Mouse (Mus musculus) stomach, embryonic 15.5 days (tissue): Measurements from ENCODE around the gene Auh. TPM values are rescaled to one million over a fixed set of nuclear protein-coding genes. Genes with fewer than 3 reads are reported as not detected.

Experiments
- ATAC-seq: fragments of 200-750 bp; cut with Nextera tagmentation; 2 replicates; pipeline ENCODE4 v1.8.0; 2017; ENCODE audit warnings: low read depth, moderate number of reproducible peaks, moderate TSS enrichment; ENCODE audit not compliant: insufficient read depth, low FRiP score
- H3K27ac ChIP-seq: fragments of 300-500 bp; sonication (generic); 2 replicates; pipeline ENCODE4 v1.5.1; 2015; ENCODE audit warnings: mild to moderate bottlenecking, inconsistent platforms
- H3K27me3 ChIP-seq: fragments of 300-500 bp; sonication (generic); replicated peaks from 2 replicates; pipeline ENCODE4 v1.6.1; 2015; ENCODE audit warnings: inconsistent platforms
- H3K36me3 ChIP-seq: fragments of 300-500 bp; sonication (generic); 2 replicates; pipeline ENCODE4 v1.6.1; 2015; ENCODE audit warnings: inconsistent platforms
- H3K4me1 ChIP-seq: fragments of 300-500 bp; sonication (generic); 2 replicates; pipeline ENCODE4 v1.6.1; 2015; ENCODE audit warnings: inconsistent platforms
- H3K4me2 ChIP-seq: fragments of 300-500 bp; sonication (generic); 2 replicates; pipeline ENCODE4 v1.6.1; 2015; ENCODE audit warnings: mild to moderate bottlenecking, inconsistent platforms
- H3K4me3 ChIP-seq: fragments of 300-500 bp; sonication (generic); replicated peaks from 2 replicates; pipeline ENCODE4 v1.5.1; 2015; ENCODE audit warnings: inconsistent platforms
- H3K9ac ChIP-seq: fragments of 300-500 bp; sonication (generic); 2 replicates; pipeline ENCODE4 v1.6.1; 2015; ENCODE audit warnings: inconsistent platforms
- H3K9me3 ChIP-seq: fragments of 300-500 bp; sonication (generic); 2 replicates; pipeline ENCODE4 v1.6.1; 2016; ENCODE audit warnings: inconsistent platforms
- WGBS: fragments of 180-500 bp; shearing (Covaris S2); methylation state at CpG from one replicate; pipeline ENCODE4 v1.1.7; 2015; 5-methylcytosine and 5-hydroxymethylcytosine counted together
- polyA plus RNA-seq: library from polyadenylated mRNA; unstranded; fragments of >200 nt; fragmentation: Nextera tagmentation; extraction: Ambion mirVana; gene quantifications from 2 replicates; pipeline ENCODE4 v1.2.1, GENCODE M21; 2015

Auh gene
- polyA plus RNA-seq, 1 experiment from 2014 or later: 43.9 TPM

DNA sequence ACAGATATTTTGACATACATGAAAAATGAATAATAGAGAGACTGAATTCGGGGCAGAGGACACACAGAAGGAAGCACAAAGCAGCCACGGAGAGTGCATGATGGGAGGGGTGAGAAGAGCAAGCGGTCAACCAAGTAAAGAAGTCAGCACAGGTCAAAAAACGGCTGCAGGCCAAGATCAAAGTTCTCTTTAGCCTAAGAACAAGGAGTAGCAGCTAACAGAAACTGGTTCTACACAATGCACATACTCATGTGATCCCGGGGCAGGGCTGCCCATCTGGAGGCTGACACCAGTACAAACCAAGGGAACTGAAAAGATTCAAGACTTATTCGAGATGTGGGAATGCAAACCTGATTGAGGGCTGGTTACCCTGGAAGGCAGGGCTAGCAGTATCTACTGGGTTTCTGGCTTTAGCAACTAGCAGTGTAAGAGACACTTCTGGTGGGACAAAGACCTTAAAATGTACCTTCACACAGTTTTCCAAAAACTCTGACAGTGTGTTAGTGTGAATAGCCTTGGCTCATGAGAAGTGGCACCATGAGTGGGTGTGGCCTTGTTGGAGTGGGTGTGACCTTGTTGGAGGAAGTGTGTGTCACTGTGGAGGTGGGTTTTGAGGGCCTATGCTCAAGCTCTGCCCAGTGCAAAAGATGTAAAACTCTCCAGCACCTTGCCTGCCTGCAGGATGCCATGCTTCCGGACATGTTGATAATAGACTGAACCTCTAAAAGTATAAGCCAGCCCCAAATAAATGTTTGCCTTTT lies 8.2 kb downstream of the Auh start:
- Histone ChIP-seq H3K4me2 (no peak overlapping the region), H3K27me3 (no peaks in the 10 kb centered on the region), H3K27ac (no peak overlapping the region), H3K9ac (no peak overlapping the region), H3K9me3 (no peaks in the 10 kb centered on the region), H3K36me3 (no peaks in the 10 kb centered on the region), H3K4me1 (no peaks in the 10 kb centered on the region), H3K4me3 (no peak overlapping the region)
- WGBS: 64% methylated on average over 7 of the region's 7 CpGs
- ATAC-seq: no peak

DNA sequence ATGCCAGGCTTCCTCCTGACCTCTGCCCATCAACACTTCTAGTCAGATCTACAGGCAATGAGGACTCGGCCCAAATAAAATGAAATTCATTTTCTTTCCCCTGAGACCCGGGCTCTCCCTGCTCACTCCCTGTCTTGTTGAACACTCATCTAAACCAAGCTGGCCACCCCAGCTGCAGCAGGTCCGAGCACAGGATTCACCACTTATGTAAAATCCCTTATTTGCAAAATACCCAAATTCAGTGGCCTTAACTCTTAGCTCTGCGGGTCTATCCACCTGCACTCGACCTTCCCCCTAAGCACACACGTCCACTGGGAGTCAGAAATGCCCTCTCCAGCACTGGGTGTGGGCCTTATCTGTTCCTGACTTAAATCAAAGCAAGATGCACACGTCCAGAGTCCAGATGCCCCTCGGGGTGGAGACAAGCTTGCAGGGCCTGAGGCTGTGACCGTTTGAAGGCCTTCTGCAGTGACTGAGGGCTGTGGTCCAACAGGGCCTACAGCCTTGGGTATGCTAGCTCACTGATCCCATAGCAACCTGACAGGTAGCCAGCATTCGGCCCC lies 9.6 kb downstream of the Auh start:
- WGBS: 65% methylated on average over 10 of the region's 10 CpGs
- Histone ChIP-seq H3K27ac (no peak overlapping the region), H3K27me3 (no peaks in the 10 kb centered on the region), H3K36me3 (no peaks in the 10 kb centered on the region), H3K4me2 (no peak overlapping the region), H3K9me3 (no peaks in the 10 kb centered on the region), H3K9ac (no peak overlapping the region), H3K4me3 (no peak overlapping the region), H3K4me1 (no peaks in the 10 kb centered on the region)
- no peak for ATAC-seq

DNA sequence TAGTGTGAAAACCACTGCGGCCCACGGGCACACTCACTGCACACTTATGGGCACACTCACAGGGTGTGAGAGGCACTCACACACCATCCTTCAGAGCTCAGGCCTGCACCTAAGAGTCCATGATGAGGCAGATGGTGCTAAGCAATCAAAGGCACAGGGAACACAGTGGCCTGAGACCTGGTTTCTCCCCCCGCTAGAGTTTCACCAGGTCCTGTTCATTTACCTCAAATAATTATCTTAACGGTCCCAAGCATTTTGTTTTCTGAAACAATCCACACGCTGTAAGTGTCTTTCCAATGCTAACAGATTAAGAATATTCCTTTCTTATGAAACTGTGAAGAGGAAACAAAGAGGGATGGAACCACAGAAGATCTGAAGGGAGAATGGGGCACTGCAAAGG lies 11.1 kb downstream of the Auh start:
- Histone ChIP-seq H3K36me3 (no peaks in the 10 kb centered on the region), H3K9me3 (no peaks in the 10 kb centered on the region), H3K9ac (no peak overlapping the region), H3K27ac (no peak overlapping the region), H3K4me1 (no peaks in the 10 kb centered on the region), H3K4me2 (no peak overlapping the region), H3K4me3 (no peak overlapping the region), H3K27me3 (no peaks in the 10 kb centered on the region)
- no peak for ATAC-seq
- 92% methylated on average over 5 of the region's 5 CpGs for WGBS

DNA sequence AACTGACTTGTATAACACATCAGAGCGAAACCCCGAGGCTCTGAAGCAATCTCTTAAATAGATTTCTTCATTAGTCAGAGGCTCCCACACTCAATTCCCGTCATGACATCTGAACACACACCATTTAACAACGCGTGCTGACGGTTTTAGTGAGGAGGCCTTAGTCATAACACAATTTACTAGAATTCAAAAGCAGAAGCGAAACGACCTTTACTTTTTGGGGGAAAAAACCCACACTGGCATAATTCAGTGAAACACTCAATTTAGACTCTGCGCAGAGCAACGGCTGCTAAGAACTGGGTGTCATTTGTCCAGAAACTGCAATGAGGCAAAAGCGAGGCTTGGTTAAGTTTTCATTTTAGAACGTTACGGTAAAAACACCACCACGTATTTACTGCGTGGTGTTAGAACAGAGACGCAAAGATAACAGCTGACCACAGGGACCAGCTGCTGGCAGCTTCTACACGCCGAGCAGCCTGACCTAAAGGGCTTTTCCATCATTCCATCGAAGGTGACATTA lies 14.8 kb downstream of the Auh start:
- H3K4me2 ChIP-seq: no peak overlapping the region
- H3K4me1 ChIP-seq: 0 out of 2 replicates have a peak, but pooled peaks cover 4% of the 10 kb centered on the region
- 54% methylated on average over 19 of the region's 19 CpGs for whole genome bisulfite sequencing
- H3K36me3 ChIP-seq: peaks cover 5% of the 10 kb centered on the region; the same call in 1 of the 2 replicates
- no peak overlapping the region for H3K9ac ChIP-seq
- no peak overlapping the region for H3K4me3 ChIP-seq
- no peaks in the 10 kb centered on the region for H3K27me3 ChIP-seq
- no peaks in the 10 kb centered on the region for H3K9me3 ChIP-seq
- ATAC-seq: no peak
- no peak overlapping the region for H3K27ac ChIP-seq

DNA sequence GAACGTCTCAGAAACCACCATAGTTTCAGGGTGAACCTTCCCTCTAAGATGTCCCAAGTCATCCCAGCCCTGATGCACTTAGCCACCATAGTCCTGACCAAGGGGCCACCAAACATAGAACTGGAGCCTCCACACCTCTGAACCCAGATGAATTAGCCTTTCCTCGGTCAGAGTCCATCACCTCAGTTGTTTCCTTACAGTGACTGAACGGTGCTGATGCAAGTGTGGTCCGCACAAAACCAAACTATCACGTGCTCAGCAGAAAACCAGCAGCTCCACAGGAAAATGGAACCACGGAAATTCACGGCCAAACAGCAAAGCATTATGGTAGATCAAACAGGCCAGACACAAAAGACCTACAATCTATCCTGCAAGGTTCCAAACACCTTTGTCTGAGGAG lies 15.6 kb downstream of the Auh start:
- Histone ChIP-seq H3K4me2 (no peak overlapping the region), H3K4me3 (no peak overlapping the region), H3K9me3 (no peaks in the 10 kb centered on the region), H3K27ac (no peak overlapping the region), H3K27me3 (no peaks in the 10 kb centered on the region), H3K36me3 (peaks cover 5% of the 10 kb centered on the region; the same call in 1 of the 2 replicates), H3K4me1 (0 out of 2 replicates have a peak, but pooled peaks cover 4% of the 10 kb centered on the region), H3K9ac (no peak overlapping the region)
- WGBS: 72% methylated on average over 7 of the region's 7 CpGs
- ATAC-seq: no peak

DNA sequence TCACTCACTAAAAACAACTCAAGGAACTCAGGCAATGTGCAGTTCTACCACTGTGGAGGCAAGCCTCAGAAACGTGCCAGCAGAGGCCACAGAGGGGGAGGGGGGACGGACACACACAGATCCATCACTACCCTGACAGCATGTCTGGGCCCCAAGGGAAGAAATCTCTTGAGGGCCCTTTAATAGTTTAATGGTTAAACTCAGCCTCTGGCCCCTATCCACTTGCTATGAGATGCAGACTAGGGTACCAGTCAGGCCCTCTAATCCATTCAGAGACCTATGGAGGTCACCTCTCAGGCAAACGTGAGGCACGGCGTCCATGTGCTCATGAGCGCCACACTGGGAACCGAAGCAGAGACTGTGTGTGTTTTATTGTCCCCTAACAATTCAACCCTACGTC lies 17.0 kb downstream of the Auh start:
- H3K36me3 ChIP-seq: peaks cover 12% of the 10 kb centered on the region
- no peak overlapping the region for H3K4me2 ChIP-seq
- no peak for ATAC-seq
- H3K4me1 ChIP-seq: 0 out of 2 replicates have a peak, but pooled peaks cover 4% of the 10 kb centered on the region
- 51% methylated on average over 8 of the region's 8 CpGs for WGBS
- no peaks in the 10 kb centered on the region for H3K9me3 ChIP-seq
- no peak overlapping the region for H3K4me3 ChIP-seq
- H3K27ac ChIP-seq: no peak overlapping the region
- no peak overlapping the region for H3K9ac ChIP-seq
- H3K27me3 ChIP-seq: no peaks in the 10 kb centered on the region

DNA sequence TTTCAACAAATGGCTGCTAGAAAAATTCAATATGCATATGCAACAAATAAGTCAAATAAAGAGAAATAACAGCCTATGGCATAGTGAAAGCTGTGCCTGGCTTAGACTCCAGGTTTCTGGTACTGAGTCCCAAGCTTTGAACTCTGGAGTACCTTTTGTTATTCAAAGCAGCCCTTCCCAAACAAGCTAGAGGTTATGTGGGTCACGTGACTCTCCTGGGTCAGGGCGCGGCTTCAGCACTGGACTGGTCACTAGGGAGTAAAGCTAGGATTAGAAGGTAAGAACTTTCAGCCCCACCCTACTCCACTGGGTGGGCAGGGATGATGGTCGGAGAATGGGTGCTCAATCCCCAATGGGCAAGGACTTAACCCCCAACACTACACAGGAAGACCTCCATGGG lies 18.2 kb downstream of the Auh start:
- peaks cover 14% of the 10 kb centered on the region for H3K36me3 ChIP-seq
- H3K9me3 ChIP-seq: no peaks in the 10 kb centered on the region
- H3K4me3 ChIP-seq: no peak overlapping the region
- no peak for ATAC-seq
- H3K4me2 ChIP-seq: no peak overlapping the region
- H3K27me3 ChIP-seq: no peaks in the 10 kb centered on the region
- 71% methylated on average over 4 of the region's 4 CpGs for WGBS
- 0 out of 2 replicates have a peak, but pooled peaks cover 4% of the 10 kb centered on the region for H3K4me1 ChIP-seq
- no peak overlapping the region for H3K9ac ChIP-seq
- no peak overlapping the region for H3K27ac ChIP-seq

DNA sequence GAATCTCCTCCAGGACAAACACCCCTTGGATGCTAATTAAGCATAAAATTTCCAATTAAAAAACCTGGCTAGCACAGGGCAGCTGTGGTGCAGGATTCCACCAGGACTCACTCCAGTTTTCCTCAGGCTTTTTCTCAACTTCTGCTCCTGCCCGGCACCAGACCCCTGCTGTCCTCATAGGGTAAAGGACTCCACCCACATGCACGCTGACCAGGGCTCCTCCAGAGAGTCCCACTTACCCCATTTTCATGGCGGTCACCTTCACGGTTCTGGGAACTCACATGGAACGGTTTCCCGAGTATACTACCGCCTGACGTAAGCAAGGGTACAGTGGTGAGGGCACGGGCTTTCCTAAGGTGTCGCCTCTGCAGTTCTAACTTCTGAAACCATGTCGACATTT lies 23.2 kb downstream of the Auh start:
- no peaks in the 10 kb centered on the region for H3K9me3 ChIP-seq
- H3K4me3 ChIP-seq: no peak overlapping the region
- H3K27ac ChIP-seq: no peak overlapping the region
- no peak overlapping the region for H3K9ac ChIP-seq
- H3K27me3 ChIP-seq: no peaks in the 10 kb centered on the region
- ATAC-seq: no peak
- H3K36me3 ChIP-seq: peaks cover 9% of the 10 kb centered on the region; the same call in 1 of the 2 replicates
- no peak overlapping the region for H3K4me2 ChIP-seq
- peaks cover 16% of the 10 kb centered on the region; the same call in 1 of the 2 replicates for H3K4me1 ChIP-seq
- 89% methylated on average over 11 of the region's 11 CpGs for WGBS

DNA sequence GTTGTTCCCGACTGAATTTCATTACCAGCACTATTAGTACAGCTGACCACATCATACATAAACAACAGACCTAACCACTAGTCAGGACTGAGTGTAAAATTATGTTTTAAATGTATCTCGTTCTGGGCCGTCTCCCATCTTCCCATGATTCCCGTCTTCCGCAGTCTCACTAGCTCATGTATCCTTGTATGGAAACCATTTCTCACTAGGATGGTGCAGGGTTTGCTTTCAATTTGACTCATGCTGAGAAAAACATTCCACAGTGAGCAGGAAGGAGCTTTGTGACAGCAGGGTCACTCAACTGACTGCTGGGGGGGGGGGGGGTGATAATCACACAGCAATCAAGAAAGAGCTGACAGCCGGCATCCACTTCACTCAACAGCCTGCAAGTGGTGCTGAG lies 25.3 kb downstream of the Auh start:
- Histone ChIP-seq H3K27ac (peak overlapping the region; percentile 48; the same call in 1 of the 2 replicates), H3K4me2 (no peak overlapping the region), H3K36me3 (peaks cover 9% of the 10 kb centered on the region; the same call in 1 of the 2 replicates), H3K9ac (no peak overlapping the region), H3K4me3 (no peak overlapping the region), H3K27me3 (no peaks in the 10 kb centered on the region), H3K9me3 (no peaks in the 10 kb centered on the region), H3K4me1 (peaks cover 16% of the 10 kb centered on the region; the same call in 1 of the 2 replicates)
- 29% methylated on average over 6 of the region's 6 CpGs for WGBS
- ATAC-seq: no peak

DNA sequence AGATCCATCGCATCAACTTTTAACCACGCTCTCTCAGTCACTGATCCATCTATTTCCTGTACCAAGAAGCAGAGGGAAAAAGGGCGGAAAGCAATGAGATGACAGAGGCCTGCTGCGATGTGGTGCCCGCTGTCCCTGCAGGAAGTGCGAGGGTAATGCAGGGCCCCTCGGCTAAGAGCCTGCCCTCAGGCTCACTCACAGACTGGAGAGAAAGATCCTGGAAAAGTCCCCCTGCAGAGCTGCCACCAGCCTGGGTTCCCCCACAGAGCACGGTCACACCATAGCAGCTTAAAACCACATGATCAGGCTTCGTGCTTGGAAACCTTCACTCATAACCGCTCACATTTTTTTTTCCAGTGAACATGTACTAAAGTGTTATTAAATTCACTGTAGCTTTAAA lies 25.7 kb downstream of the Auh start:
- no peak for ATAC-seq
- WGBS: 30% methylated on average over 10 of the region's 10 CpGs
- Histone ChIP-seq H3K9ac (no peak overlapping the region), H3K27me3 (no peaks in the 10 kb centered on the region), H3K36me3 (peaks cover 8% of the 10 kb centered on the region; the same call in 1 of the 2 replicates), H3K27ac (peak overlapping the region; percentile 48; the same call in 1 of the 2 replicates), H3K4me2 (no peak overlapping the region), H3K4me3 (no peak overlapping the region), H3K4me1 (peaks cover 16% of the 10 kb centered on the region; the same call in 1 of the 2 replicates), H3K9me3 (no peaks in the 10 kb centered on the region)

DNA sequence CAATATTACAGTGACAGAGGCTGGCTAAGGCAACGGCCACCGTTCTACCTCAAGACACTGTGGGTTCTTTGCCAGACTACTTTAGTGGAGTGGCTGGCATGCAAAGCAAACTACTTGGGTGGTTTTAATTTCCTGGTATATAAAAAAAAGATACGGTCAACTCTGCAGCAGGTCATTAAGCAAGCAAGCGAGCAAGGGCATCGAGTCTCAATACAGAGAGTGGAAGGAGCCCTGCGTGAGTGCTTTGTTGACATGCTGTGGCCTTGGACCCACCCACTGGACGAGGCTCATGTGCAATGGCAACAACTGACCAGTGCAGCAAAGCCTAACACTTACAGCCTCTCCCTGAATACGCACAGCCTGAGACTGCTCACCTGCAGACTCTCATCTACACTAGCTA lies 27.0 kb downstream of the Auh start:
- no peak for ATAC-seq
- H3K4me3 ChIP-seq: no peak overlapping the region

DNA sequence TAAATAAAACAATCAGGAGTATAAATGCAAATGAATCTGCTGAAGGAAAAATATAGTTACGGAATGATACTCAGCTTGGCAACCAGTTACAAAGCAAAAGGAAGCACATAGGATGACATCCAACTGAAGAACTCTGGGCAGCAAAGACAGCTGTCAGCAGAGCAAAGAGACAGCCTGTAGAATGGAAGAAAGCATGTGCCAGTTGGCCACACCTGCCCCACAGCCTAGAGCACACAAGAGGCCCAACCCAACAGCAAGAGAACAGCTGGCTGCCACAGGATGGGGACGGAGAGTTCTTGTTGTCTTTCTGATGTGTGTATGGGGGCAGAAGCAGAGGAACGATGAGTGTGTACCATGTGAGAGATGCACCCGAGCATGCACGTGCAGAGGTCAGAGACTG lies 29.8 kb downstream of the Auh start:
- ATAC-seq: no peak
- 91% methylated on average over 5 of the region's 5 CpGs for WGBS
- peaks cover 16% of the 10 kb centered on the region; the same call in 1 of the 2 replicates for H3K4me1 ChIP-seq
- no peak overlapping the region for H3K9ac ChIP-seq
- no peak overlapping the region for H3K4me3 ChIP-seq
- H3K27ac ChIP-seq: no peak overlapping the region
- H3K9me3 ChIP-seq: no peaks in the 10 kb centered on the region
- H3K27me3 ChIP-seq: no peaks in the 10 kb centered on the region
- no peak overlapping the region for H3K4me2 ChIP-seq
- H3K36me3 ChIP-seq: no peaks in the 10 kb centered on the region

More for the DNA sequence above, 27.0 kb downstream of the Auh start:
- Histone ChIP-seq H3K9me3 (no peaks in the 10 kb centered on the region), H3K27me3 (no peaks in the 10 kb centered on the region), H3K4me1 (peaks cover 16% of the 10 kb centered on the region; the same call in 1 of the 2 replicates), H3K4me2 (no peak overlapping the region), H3K27ac (no peak overlapping the region), H3K9ac (no peak overlapping the region), H3K36me3 (0 out of 2 replicates have a peak, but pooled peaks cover 2% of the 10 kb centered on the region)
- 80% methylated on average over 8 of the region's 8 CpGs for WGBS
